Mouse (Mus musculus) spleen, adult 2 months (tissue): Measurements from ENCODE around the gene Ucma.

Experiments used
- CTCF ChIP-seq: fragments of 200-500 bp; IDR thresholded peaks from 2 replicates; pipeline ENCODE4 v1.5.1; 2011; ENCODE audit warnings: mild to moderate bottlenecking, inconsistent platforms; ENCODE audit not compliant: insufficient read depth, insufficient read length, insufficient replicate concordance; ENCODE audit errors: extremely low read depth
- POLR2A ChIP-seq: fragments of 200-500 bp; IDR thresholded peaks from 2 replicates; pipeline ENCODE4 v1.6.1; 2011; ENCODE audit warnings: low read depth, low read length, inconsistent platforms

GRCm38 (mm10) chr2:4993584-4993983, 17.7 kb downstream of the Ucma start:
- TF ChIP-seq POLR2A (no peak), CTCF (no peak)
